Mouse (Mus musculus) liver, embryonic 14.5 days (tissue): ENCODE results near the gene Bbs1.

Experiments used
- CTCF ChIP-seq: IDR thresholded peaks from 2 replicates; pipeline ENCODE4 v1.5.1; 2016; ENCODE audit warnings: antibody characterized with exemption, low read depth, control low read depth
- EP300 ChIP-seq: IDR thresholded peaks from 2 replicates; pipeline ENCODE4 v1.6.1; 2016; ENCODE audit warnings: antibody characterized with exemption, low read depth

- TF ChIP-seq EP300 (no peak), CTCF (no peak)
Observed at GRCm38 (mm10) chr19:4879324-4879703, 27.1 kb downstream of the Bbs1 start.
